Mouse (Mus musculus): ENCODE measurements at regions not wholly inside any gene's neighbourhood (a gene's known extent, or its start where the extent isn't known, plus 50 kb on each side); places are given as distances from the start of the nearest gene placed in this dataset.

GRCm38 (mm10) chr11:23131632-23132031, 124.2 kb upstream of the Xpo1 start:
- no peak overlapping the region for H3K27ac ChIP-seq (replicated peaks)
- no peak overlapping the region for H3K4me2 ChIP-seq
- H3K9ac ChIP-seq, result no peak overlapping the region
- 61% methylated on average over 1 of the region's 1 CpGs for WGBS
- H3K9me3 ChIP-seq, result no peaks in the 10 kb centered on the region; the same call in 1 of the 2 replicates
- H3K4me3 ChIP-seq, result no peak overlapping the region
- H3K36me3 ChIP-seq, result no peaks in the 10 kb centered on the region
- no peaks in the 10 kb centered on the region for H3K27me3 ChIP-seq (replicated peaks)
- ATAC-seq (ENCODE audit: extremely low read depth, insufficient number of reproducible peaks, low FRiP score, low TSS enrichment), result no peak
- no peaks in the 10 kb centered on the region for H3K4me1 ChIP-seq

GRCm38 (mm10) chr11:23140429-23141099, 115.3 kb upstream of the Xpo1 start:
- no peaks in the 10 kb centered on the region for H3K36me3 ChIP-seq
- no peak overlapping the region for H3K9ac ChIP-seq
- no peak overlapping the region for H3K27ac ChIP-seq (replicated peaks)
- no peak for ATAC-seq (ENCODE audit: extremely low read depth, insufficient number of reproducible peaks, low FRiP score, low TSS enrichment)
- no peaks in the 10 kb centered on the region for H3K9me3 ChIP-seq
- no peaks in the 10 kb centered on the region for H3K27me3 ChIP-seq (replicated peaks)
- no peaks in the 10 kb centered on the region for H3K4me1 ChIP-seq
- no peak overlapping the region for H3K4me3 ChIP-seq
- 72% methylated on average over 6 of the region's 6 CpGs for WGBS
- H3K4me2 ChIP-seq, result no peak overlapping the region

- Histone ChIP-seq H3K9ac (no peak overlapping the region), H3K36me3 (no peaks in the 10 kb centered on the region), H3K4me3 (no peak overlapping the region), H3K4me2 (no peak overlapping the region), H3K27ac (replicated peaks) (no peak overlapping the region), H3K9me3 (no peaks in the 10 kb centered on the region), H3K4me1 (no peaks in the 10 kb centered on the region), H3K27me3 (replicated peaks) (no peaks in the 10 kb centered on the region)
- WGBS, result 69% methylated on average over 12 of the region's 12 CpGs
- ATAC-seq (ENCODE audit: extremely low read depth, insufficient number of reproducible peaks, low FRiP score, low TSS enrichment), result no peak
Measured at GRCm38 (mm10) chr11:23141100-23141837, 114.6 kb upstream of the Xpo1 start.

GRCm38 (mm10) chr11:23148048-23148596, 107.7 kb upstream of the Xpo1 start:
- Histone ChIP-seq H3K4me1 (no peaks in the 10 kb centered on the region), H3K4me3 (no peak overlapping the region), H3K9ac (no peak overlapping the region), H3K4me2 (no peak overlapping the region), H3K36me3 (no peaks in the 10 kb centered on the region), H3K27ac (replicated peaks) (no peak overlapping the region), H3K9me3 (no peaks in the 10 kb centered on the region), H3K27me3 (replicated peaks) (no peaks in the 10 kb centered on the region)
- WGBS, result 85% methylated on average over 8 of the region's 8 CpGs
- no peak for ATAC-seq (ENCODE audit: extremely low read depth, insufficient number of reproducible peaks, low FRiP score, low TSS enrichment)

GRCm38 (mm10) chr11:23149556-23150244, 106.1 kb upstream of the Xpo1 start:
- Histone ChIP-seq H3K27me3 (replicated peaks) (no peaks in the 10 kb centered on the region), H3K9ac (no peak overlapping the region), H3K4me2 (no peak overlapping the region), H3K4me1 (no peaks in the 10 kb centered on the region), H3K9me3 (no peaks in the 10 kb centered on the region), H3K27ac (replicated peaks) (no peak overlapping the region), H3K4me3 (no peak overlapping the region), H3K36me3 (no peaks in the 10 kb centered on the region)
- no peak for ATAC-seq (ENCODE audit: extremely low read depth, insufficient number of reproducible peaks, low FRiP score, low TSS enrichment)
- WGBS, result 61% methylated on average over 5 of the region's 5 CpGs

- 43% methylated on average over 1 of the region's 1 CpGs for WGBS
- Histone ChIP-seq H3K36me3 (no peaks in the 10 kb centered on the region), H3K9ac (no peak overlapping the region), H3K4me1 (no peaks in the 10 kb centered on the region), H3K27me3 (replicated peaks) (no peaks in the 10 kb centered on the region), H3K4me2 (no peak overlapping the region), H3K4me3 (no peak overlapping the region), H3K27ac (replicated peaks) (no peak overlapping the region), H3K9me3 (peaks cover 3% of the 10 kb centered on the region; the same call in 1 of the 2 replicates)
- no peak for ATAC-seq (ENCODE audit: extremely low read depth, insufficient number of reproducible peaks, low FRiP score, low TSS enrichment)
Measured at GRCm38 (mm10) chr11:23154851-23155250, 101.0 kb upstream of the Xpo1 start.

GRCm38 (mm10) chr11:23168546-23169218, 87.2 kb upstream of the Xpo1 start:
- no peak overlapping the region for H3K4me3 ChIP-seq
- H3K9ac ChIP-seq, result no peak overlapping the region
- no peaks in the 10 kb centered on the region for H3K9me3 ChIP-seq
- no peak for ATAC-seq (ENCODE audit: extremely low read depth, insufficient number of reproducible peaks, low FRiP score, low TSS enrichment)
- whole genome bisulfite sequencing, result 72% methylated on average over 12 of the region's 12 CpGs
- H3K27ac ChIP-seq (replicated peaks), result no peak overlapping the region
- no peaks in the 10 kb centered on the region for H3K27me3 ChIP-seq (replicated peaks)
- no peaks in the 10 kb centered on the region for H3K4me1 ChIP-seq
- H3K36me3 ChIP-seq, result no peaks in the 10 kb centered on the region
- H3K4me2 ChIP-seq, result no peak overlapping the region

GRCm38 (mm10) chr11:23169742-23170428, 86.0 kb upstream of the Xpo1 start:
- no peak overlapping the region for H3K9ac ChIP-seq
- no peaks in the 10 kb centered on the region for H3K9me3 ChIP-seq
- H3K27ac ChIP-seq (replicated peaks), result no peak overlapping the region
- no peaks in the 10 kb centered on the region for H3K27me3 ChIP-seq (replicated peaks)
- H3K36me3 ChIP-seq, result no peaks in the 10 kb centered on the region
- no peak overlapping the region for H3K4me3 ChIP-seq
- WGBS, result 33% methylated on average over 3 of the region's 3 CpGs
- no peak for ATAC-seq (ENCODE audit: extremely low read depth, insufficient number of reproducible peaks, low FRiP score, low TSS enrichment)
- no peak overlapping the region for H3K4me2 ChIP-seq
- no peaks in the 10 kb centered on the region for H3K4me1 ChIP-seq

- Histone ChIP-seq H3K27me3 (replicated peaks) (no peaks in the 10 kb centered on the region), H3K27ac (replicated peaks) (no peak overlapping the region), H3K36me3 (no peaks in the 10 kb centered on the region), H3K4me3 (no peak overlapping the region), H3K4me1 (no peaks in the 10 kb centered on the region), H3K9ac (no peak overlapping the region), H3K4me2 (no peak overlapping the region), H3K9me3 (no peaks in the 10 kb centered on the region)
- 48% methylated on average over 2 of the region's 2 CpGs for WGBS
- no peak for ATAC-seq (ENCODE audit: extremely low read depth, insufficient number of reproducible peaks, low FRiP score, low TSS enrichment)
Measured at GRCm38 (mm10) chr11:23170813-23171212, 85.0 kb upstream of the Xpo1 start.

GRCm38 (mm10) chr11:23171760-23172159, 84.1 kb upstream of the Xpo1 start:
- no peaks in the 10 kb centered on the region for H3K27me3 ChIP-seq (replicated peaks)
- H3K4me3 ChIP-seq, result no peak overlapping the region
- H3K36me3 ChIP-seq, result no peaks in the 10 kb centered on the region
- no peaks in the 10 kb centered on the region for H3K4me1 ChIP-seq
- no peaks in the 10 kb centered on the region for H3K9me3 ChIP-seq
- H3K27ac ChIP-seq (replicated peaks), result no peak overlapping the region
- 67% methylated on average over 1 of the region's 1 CpGs for WGBS
- H3K4me2 ChIP-seq, result no peak overlapping the region
- no peak overlapping the region for H3K9ac ChIP-seq
- no peak for ATAC-seq (ENCODE audit: extremely low read depth, insufficient number of reproducible peaks, low FRiP score, low TSS enrichment)
